Mouse (Mus musculus) macrophage (primary cell): Measurements from ENCODE around the gene Slco1b2. TPM values are rescaled to one million over a fixed set of nuclear protein-coding genes. Genes with fewer than 3 reads are reported as not detected.
"Not testable (repeated sequence)": the region's sequence is repeated elsewhere in the genome, so short reads cannot be mapped to it uniquely, and the experiment has no call there.

Source experiments
- H3K27ac ChIP-seq: fragments of 350-480 bp; formaldehyde crosslinking; 2 replicates; pipeline ENCODE4 v1.9.0; 2021
- H3K36me3 ChIP-seq: fragments of 350-480 bp; formaldehyde crosslinking; 2 replicates; pipeline ENCODE4 v1.9.0; 2021; ENCODE audit errors: inconsistent target
- H3K4me3 ChIP-seq: fragments of 350-480 bp; formaldehyde crosslinking; 2 replicates; pipeline ENCODE4 v1.9.0; 2021; ENCODE audit errors: inconsistent target
- H3K79me2 ChIP-seq: fragments of 350-480 bp; formaldehyde crosslinking; 2 replicates; pipeline ENCODE4 v1.9.0; 2021; ENCODE audit errors: inconsistent target
- WGBS: methylation state at CpG from one replicate; pipeline ENCODE4 v1.1.7; 2026; ENCODE audit warnings: inconsistent platforms; ENCODE audit not compliant: missing documents; 5-methylcytosine and 5-hydroxymethylcytosine counted together
- polyA plus RNA-seq: library from polyadenylated mRNA; stranded (reverse); fragments of 250-400 nt; gene quantifications from 3 replicates; pipeline ENCODE4 v1.2.4, GENCODE M21; 2018; ENCODE audit warnings: inconsistent platforms
- total RNA-seq, 78 experiments: library from RNA; depleted of rRNA; stranded (reverse); fragments of 250-400 nt; gene quantifications; 1 replicate in 9 of 78; 2 replicates in 24 of 78; 3 replicates in 43 of 78; 4 replicates in 2 of 78; pipeline ENCODE4 v1.2.4; 2018; ENCODE audit warnings: inconsistent platforms in 56 of 78

Gene Slco1b2
- total RNA-seq (2018; cell fraction: chromatin; rRNA removed): not detected
- total RNA-seq (2018; cell fraction: cytosol; rRNA removed): not detected
- not detected for total RNA-seq (2018; cell fraction: nucleus; rRNA removed)
- not detected in 3 replicates for polyA plus RNA-seq

DNA sequence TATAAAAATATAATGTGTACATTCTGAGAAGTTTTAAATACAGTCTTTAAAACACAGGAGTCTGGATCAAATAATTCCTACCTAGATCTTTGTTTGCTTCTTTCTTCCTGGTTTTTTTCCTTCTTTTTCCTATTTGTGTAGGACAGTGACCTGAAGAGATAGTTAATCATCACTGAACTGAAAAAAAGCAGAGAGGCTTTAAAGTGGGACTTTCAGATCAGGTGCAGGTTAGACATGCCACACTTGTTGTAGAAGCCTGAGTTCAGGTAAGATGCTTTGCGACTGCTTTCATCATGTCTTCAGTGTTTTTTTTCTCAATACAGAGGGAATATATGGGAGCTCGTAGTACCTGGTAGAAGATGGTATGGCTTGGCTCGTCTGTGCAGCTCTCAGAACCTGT, at the start of gene Slco1b2:
Slco1b2 (plus strand) TSS at position 228 of the 400 bp plus-strand sequence.
- Histone ChIP-seq H3K79me2 (no peaks in the 10 kb centered on the region), H3K27ac (no peak within 1 kb of the TSS), H3K4me3 (no peak within 1 kb of the TSS), H3K36me3 (no peaks in the 10 kb centered on the region)
- WGBS: 52% methylated on average over 3 of the region's 3 CpGs

DNA sequence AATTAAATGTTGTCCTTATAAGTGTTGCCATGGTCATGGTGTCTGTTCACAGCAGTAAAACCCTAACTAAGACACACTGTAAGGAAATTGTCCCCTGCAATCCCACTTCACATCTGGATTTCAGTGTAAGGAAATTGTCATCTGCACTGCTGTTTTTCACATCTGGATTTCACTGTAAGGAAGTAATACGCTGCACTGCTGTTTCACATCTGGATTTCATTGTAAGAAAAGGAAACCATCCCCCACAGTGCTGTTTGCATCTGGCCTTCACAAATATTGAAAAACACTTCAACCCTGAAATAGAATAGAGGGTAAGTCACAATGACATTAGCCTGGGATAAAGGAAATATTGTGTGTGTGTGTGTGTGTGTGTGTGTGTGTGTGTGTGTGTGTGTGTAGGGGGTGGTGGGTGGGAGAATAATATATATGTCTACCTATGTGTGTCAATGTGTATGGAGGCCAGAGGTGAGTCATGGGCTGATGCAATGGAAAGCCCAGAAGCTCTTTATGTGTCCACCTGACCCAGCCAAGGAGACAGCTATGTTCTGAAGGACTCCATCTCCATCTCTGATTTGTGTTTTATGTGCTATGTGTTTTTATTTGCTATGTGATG, 44.4 kb upstream of the Slco1b2 start:
- 79% methylated on average over 1 of the region's 1 CpGs for WGBS
- no peaks in the 10 kb centered on the region for H3K79me2 ChIP-seq
- H3K27ac ChIP-seq: no peak overlapping the region
- no peak overlapping the region for H3K4me3 ChIP-seq
- H3K36me3 ChIP-seq: no peaks in the 10 kb centered on the region

DNA sequence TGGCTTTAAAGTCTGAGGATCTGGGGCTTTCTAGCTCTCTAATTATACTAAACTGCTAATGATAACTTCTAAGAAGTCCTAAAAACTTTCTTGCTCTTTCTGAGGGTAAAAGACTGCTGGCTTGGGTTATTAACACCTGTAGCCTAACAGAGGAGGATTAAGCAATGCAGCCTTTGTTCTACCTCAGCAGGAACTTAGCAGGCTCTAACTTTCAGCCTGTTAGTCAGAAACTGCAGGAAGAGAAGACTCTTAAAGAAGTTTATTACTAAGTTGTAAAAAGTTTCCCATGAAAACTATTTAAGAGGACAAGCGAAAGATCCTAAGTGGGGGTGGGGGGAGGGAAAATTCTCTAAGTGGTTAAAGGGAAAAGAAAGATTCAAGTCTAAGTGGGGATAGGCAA, 39.3 kb upstream of the Slco1b2 start:
- Histone ChIP-seq H3K79me2 (no peaks in the 10 kb centered on the region), H3K36me3 (no peaks in the 10 kb centered on the region), H3K27ac (no peak overlapping the region), H3K4me3 (no peak overlapping the region)
- WGBS: 80% methylated on average over 1 of the region's 1 CpGs

DNA sequence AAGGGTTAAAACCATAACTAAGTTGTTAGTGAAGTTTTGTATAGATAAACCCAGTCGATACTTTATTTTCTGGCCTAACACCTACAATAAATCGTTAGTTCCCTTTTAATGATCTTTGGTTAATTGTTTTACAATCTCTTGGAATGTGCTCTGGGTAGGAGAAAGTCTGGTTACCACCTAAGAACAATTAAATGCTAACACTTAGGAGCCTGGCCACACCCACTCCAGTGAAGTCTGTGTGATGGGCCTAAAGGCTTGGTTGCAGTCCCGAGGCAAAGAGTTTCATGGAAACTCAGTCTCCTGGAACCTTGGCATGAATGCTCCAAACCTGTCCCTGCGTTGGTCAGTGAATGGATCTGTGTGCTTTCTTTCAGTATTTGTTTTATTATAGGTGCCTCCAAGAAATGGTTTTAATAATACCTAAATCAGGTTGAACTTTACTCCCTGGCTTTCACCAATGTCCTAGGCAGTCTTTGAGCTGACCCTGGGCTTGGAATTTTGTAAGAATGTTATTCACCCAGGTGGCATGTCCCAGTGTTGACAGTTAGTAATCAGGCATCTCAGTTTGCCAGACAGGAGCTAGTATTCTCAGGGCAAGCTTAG, 38.6 kb upstream of the Slco1b2 start:
- H3K79me2 ChIP-seq, H3K36me3 ChIP-seq, H3K4me3 ChIP-seq, H3K27ac ChIP-seq: not testable (repeated sequence)
- 37% methylated on average over 4 of the region's 4 CpGs for WGBS

DNA sequence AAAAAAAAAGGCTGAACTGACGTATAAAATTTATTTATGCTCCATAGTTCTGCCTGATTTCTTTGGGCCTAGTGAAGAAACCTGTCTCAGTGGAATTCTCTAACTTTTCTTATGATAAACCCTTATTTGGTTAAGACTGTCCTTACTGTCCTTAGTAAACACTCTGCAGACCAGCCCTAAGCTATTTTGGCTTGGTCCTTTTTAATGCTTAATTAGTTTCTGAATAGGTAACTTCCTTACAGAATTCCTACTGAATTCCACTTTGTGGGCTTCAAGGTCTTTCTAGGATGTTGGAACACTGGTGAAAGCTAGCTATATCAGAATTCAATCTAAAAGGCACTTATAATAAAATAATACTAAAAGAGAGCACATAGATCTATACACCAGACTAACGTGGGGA, 33.2 kb upstream of the Slco1b2 start:
- 86% methylated on average over 2 of the region's 2 CpGs for WGBS
- no peaks in the 10 kb centered on the region for H3K36me3 ChIP-seq
- H3K79me2 ChIP-seq: no peaks in the 10 kb centered on the region
- H3K27ac ChIP-seq: no peak overlapping the region
- no peak overlapping the region for H3K4me3 ChIP-seq

DNA sequence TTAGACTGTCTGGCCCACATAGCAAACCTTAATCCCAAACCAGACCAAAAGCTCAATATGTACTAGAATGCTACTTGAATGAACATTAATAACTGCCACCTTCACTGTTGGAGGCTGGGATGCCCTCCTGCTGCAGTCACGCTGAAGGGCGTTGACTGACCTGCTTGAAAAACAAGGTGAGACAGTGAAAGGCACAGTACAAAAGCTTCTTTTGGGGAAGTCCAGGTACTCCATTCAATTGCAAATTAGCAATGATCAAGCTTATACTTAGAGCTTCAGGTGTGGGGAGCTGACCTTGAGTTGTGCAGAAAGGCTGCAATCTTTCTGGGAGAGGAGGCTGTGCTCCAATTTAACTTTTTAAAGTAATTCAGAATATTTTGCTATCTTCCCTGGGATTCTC, 32.3 kb upstream of the Slco1b2 start:
- H3K36me3 ChIP-seq: no peaks in the 10 kb centered on the region
- 87% methylated on average over 2 of the region's 2 CpGs for WGBS
- H3K79me2 ChIP-seq: no peaks in the 10 kb centered on the region
- H3K27ac ChIP-seq: no peak overlapping the region
- H3K4me3 ChIP-seq: no peak overlapping the region

DNA sequence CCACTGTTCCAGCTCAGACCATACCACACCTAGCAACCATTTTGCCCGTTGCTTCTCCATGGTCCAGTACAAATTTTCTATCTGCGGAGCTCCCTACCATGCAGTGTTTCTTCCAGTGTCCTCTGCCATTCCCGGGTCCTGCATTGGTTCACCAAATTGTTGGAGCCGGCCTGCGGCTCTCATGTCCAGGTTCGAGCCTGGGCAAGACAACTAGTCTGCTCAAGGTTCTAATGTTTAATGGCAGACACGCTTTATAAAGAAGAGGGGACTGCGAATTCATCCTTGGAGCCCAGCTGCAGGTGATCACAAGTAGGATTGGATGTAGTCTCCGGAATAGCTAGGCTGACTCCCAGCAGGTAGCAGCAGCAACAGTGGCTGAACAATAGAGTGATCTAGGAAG, 28.4 kb upstream of the Slco1b2 start:
- Histone ChIP-seq H3K27ac (no peak overlapping the region), H3K79me2 (no peaks in the 10 kb centered on the region), H3K4me3 (no peak overlapping the region), H3K36me3 (no peaks in the 10 kb centered on the region)
- 78% methylated on average over 8 of the region's 9 CpGs for WGBS

DNA sequence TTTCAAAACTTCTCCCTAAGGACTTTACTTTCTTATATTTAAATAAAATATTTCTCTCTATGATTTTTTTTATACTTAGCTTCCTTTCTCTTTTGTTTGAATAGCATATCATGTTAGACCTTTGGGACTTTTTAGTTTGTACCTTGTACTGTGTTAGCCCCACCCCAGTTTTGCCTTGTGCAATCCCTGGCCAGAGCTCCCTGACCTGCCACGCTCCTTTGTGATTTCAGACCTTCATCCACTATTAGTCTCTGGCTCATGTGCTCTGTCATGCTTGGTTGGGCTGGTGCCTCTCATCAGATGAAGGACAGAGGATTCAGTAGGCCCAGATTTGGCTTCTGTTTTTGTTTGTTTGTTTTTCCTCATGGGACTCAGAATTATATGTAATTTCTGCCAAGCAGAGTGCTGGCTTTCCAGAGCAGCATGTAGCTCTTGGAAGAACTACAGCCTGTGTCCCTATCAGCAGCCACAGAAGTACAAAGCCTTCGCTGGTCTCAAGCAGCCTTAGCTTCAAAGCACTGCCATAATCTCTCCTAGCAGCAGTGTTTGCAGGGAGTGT, 18.5 kb upstream of the Slco1b2 start:
- Histone ChIP-seq H3K4me3 (no peak overlapping the region), H3K79me2 (no peaks in the 10 kb centered on the region), H3K36me3 (no peaks in the 10 kb centered on the region), H3K27ac (no peak overlapping the region)
- 52% methylated on average over 2 of the region's 2 CpGs for WGBS

DNA sequence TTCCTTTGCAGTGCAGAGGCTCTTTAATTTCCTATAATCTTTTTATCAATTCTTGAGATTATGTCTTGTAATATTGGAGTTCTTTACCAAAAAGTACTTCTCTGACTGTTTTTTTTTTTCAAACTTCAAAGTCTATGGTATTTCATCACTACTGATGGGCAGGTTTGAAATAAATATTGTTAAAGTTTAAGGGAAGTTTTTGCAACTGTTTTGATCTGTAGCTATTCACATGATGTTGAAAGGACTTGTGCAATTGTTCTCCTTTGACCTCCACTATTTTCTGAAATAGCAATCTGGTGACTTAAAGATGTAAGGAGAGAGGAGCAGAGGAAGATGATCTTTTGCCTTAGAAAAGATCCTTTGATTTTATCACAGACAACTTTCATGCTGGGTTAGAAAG, 15.3 kb upstream of the Slco1b2 start:
- Histone ChIP-seq H3K4me3 (no peak overlapping the region), H3K36me3 (no peaks in the 10 kb centered on the region), H3K27ac (no peak overlapping the region), H3K79me2 (no peaks in the 10 kb centered on the region)

DNA sequence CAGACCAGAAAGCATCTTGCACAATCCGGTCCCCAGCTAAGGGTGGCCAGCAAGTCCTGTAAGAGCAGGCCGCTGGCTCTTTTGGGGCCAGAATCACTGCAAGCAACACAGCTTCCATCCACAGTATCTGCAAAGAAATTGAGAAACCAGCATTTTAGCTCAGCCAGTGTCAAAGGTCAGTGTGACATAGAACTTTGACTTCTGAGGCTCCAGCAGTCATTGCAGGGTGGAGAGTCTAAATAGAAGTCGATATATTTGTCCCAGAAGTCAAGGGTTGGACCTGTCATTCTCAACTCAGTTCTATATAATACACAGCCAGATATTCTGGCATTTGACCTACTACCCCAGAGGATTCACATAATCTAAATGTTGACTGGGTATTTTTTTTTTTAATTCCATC, 14.0 kb upstream of the Slco1b2 start:
- no peak overlapping the region for H3K27ac ChIP-seq
- WGBS: 92% methylated on average over 3 of the region's 3 CpGs
- H3K79me2 ChIP-seq: no peaks in the 10 kb centered on the region
- no peaks in the 10 kb centered on the region for H3K36me3 ChIP-seq
- H3K4me3 ChIP-seq: no peak overlapping the region

DNA sequence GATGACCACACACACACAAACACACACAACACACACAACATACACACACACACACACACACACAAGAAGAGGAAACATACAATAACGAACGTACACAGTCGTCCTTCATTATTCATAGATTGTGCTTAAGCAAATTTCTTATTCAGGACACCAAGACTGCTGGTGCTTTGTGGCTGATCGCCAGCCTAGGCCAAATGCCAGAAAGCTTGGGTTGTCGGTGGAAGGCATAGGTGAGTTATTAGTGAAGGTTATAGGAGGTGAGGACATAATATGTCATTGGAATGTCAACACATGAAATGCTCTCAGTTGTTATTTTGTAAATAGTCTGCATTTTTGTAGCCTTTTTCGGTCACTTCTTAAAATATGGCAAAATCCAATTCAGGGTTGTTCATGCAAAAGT, 3.6 kb downstream of the Slco1b2 start:
- H3K36me3 ChIP-seq: no peaks in the 10 kb centered on the region
- WGBS: 97% methylated on average over 5 of the region's 6 CpGs
- H3K79me2 ChIP-seq: no peaks in the 10 kb centered on the region
- H3K27ac ChIP-seq: no peak overlapping the region
- no peak overlapping the region for H3K4me3 ChIP-seq

DNA sequence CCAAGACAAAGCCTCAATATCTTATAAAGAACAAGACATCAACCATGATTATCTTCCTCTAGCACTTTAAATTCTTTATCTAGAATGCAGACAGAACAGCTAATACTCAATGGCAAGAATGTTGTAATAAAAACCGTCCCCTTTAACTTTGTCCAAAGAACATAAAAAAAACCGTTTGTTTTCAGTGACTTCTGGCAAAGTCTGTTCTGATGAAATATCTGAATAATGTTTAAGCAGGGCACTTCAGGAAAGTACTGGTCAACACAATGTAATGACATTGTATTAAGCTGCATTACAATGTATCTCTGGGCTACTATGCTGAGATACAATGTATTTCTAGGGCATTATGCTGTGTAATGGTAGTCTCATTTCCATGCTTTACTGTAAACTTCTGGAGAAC, 5.9 kb downstream of the Slco1b2 start:
- WGBS: 86% methylated on average over 2 of the region's 2 CpGs
- H3K36me3 ChIP-seq: no peaks in the 10 kb centered on the region
- no peaks in the 10 kb centered on the region for H3K79me2 ChIP-seq
- H3K4me3 ChIP-seq: no peak overlapping the region
- H3K27ac ChIP-seq: no peak overlapping the region

DNA sequence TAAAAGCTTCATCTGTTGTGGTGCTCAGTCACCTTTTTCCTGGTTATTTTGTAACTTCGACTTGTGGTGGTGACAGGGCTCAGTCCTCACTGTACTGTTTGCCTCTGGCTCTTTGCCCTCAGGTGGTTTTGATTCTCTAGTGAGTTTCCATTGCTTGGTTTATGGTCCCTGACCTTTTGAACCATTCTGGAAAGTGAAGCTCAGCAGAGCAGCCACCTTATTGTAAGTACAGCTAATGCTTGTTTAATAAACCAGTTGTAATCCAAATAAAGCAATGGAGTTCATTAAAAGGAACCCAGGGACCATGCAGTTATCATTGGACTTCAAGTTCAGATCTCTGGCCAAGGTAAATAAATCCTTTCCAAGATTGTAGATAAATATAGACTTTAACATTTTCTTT, 11.3 kb downstream of the Slco1b2 start:
- Histone ChIP-seq H3K79me2 (no peaks in the 10 kb centered on the region), H3K36me3 (no peaks in the 10 kb centered on the region), H3K4me3 (no peak overlapping the region), H3K27ac (no peak overlapping the region)
- 91% methylated on average over 1 of the region's 1 CpGs for WGBS

DNA sequence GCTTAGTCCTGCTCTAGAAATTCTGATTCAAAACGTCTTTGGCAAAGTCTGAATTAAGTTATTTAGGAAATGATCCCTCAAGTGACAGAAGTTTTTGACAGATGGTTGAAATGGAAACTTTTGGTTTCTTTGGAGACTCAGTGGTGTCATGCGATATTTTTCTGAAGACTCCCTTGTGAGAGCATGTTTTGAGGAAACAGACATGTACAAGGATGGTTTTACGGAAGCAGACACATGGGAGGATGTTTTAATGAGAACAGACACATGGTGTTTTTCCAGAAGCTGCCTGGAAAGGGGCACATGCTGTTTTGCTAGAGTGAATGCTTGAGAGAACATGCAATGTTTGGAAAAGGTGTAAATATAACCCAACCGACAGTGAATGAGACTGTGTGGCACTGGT, 57.7 kb downstream of the Slco1b2 start:
- no peaks in the 10 kb centered on the region for H3K36me3 ChIP-seq
- no peaks in the 10 kb centered on the region for H3K79me2 ChIP-seq
- H3K27ac ChIP-seq: no peak overlapping the region
- no peak overlapping the region for H3K4me3 ChIP-seq
- 79% methylated on average over 4 of the region's 4 CpGs for WGBS

DNA sequence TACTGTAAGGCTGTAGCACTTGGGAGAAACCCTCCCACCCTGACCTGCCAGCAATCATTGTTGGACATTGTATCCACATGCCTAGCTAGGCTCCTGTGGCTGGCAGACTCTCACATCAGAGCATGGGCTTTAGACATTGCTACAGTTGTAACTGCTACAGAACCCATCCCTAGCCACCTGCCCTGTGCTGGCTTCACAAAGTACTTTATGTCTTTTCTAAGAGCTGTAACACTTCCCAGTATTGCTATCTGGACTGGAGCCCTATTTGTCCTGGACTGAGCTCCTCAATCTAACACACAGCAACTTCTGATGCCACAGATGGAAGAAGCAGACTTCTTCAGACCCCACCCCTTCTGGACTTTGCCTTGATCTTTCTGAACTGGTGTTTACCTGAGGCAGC, 61.9 kb downstream of the Slco1b2 start:
- no peaks in the 10 kb centered on the region for H3K36me3 ChIP-seq
- H3K27ac ChIP-seq: no peak overlapping the region
- no peak overlapping the region for H3K4me3 ChIP-seq
- H3K79me2 ChIP-seq: no peaks in the 10 kb centered on the region
